Mouse (Mus musculus) hindbrain, embryonic 10.5 days (tissue): Measurements from ENCODE around the gene Ppp3ca. TPM values are rescaled to one million over a fixed set of nuclear protein-coding genes. Genes with fewer than 3 reads are reported as not detected.

Source experiments
- DNase-seq: peaks from one replicate; pipeline ENCODE4 v3.0.0-alpha.2; 2017; ENCODE audit warnings: low spot score
- H3K27ac ChIP-seq: fragments of 300-500 bp; sonication (generic); 2 replicates; pipeline ENCODE4 v1.5.1; 2016; ENCODE audit warnings: mild to moderate bottlenecking, moderate library complexity
- H3K27me3 ChIP-seq: fragments of 300-500 bp; sonication (generic); 2 replicates; pipeline ENCODE4 v1.6.1; 2016; ENCODE audit warnings: mild to moderate bottlenecking; ENCODE audit not compliant: poor library complexity, insufficient read depth, severe bottlenecking
- H3K36me3 ChIP-seq: fragments of 300-500 bp; sonication (generic); 2 replicates; pipeline ENCODE4 v1.6.1; 2016; ENCODE audit warnings: mild to moderate bottlenecking, moderate library complexity
- H3K4me1 ChIP-seq: fragments of 300-500 bp; sonication (generic); replicated peaks from 2 replicates; pipeline ENCODE4 v1.6.1; 2016; ENCODE audit warnings: mild to moderate bottlenecking
- H3K4me3 ChIP-seq: fragments of 300-500 bp; sonication (generic); 2 replicates; pipeline ENCODE4 v1.5.1; 2016; ENCODE audit warnings: mild to moderate bottlenecking, moderate library complexity
- H3K9me3 ChIP-seq: fragments of 300-500 bp; sonication (generic); 2 replicates; pipeline ENCODE4 v1.6.1; 2016; ENCODE audit warnings: mild to moderate bottlenecking, moderate library complexity
- WGBS: fragments of 180-500 bp; shearing (Covaris S2); methylation state at CpG from one replicate; pipeline ENCODE4 v1.1.7; 2016; 5-methylcytosine and 5-hydroxymethylcytosine counted together
- polyA plus RNA-seq: library from polyadenylated mRNA; unstranded; fragments of >200 nt; fragmentation: Nextera tagmentation; extraction: Ambion mirVana; gene quantifications from 2 replicates; pipeline ENCODE4 v1.2.1, GENCODE M21; 2016

Ppp3ca gene
- polyA plus RNA-seq, 1 experiment from 2014 or later, result 44.0 TPM

- Histone ChIP-seq H3K27ac (no peak overlapping the region), H3K36me3 (peaks cover 4% of the 10 kb centered on the region; the same call in 1 of the 2 replicates), H3K4me1 (0 out of 2 replicates have a peak, but pooled peaks cover 5% of the 10 kb centered on the region), H3K9me3 (no peaks in the 10 kb centered on the region), H3K27me3 (no peaks in the 10 kb centered on the region), H3K4me3 (no peak overlapping the region)
- no peak for DNase-seq
- WGBS, result 95% methylated on average over 6 of the region's 6 CpGs
These were observed 231.1 kb downstream of the Ppp3ca start for GRCm38 (mm10) chr3:136900986-136901385.

GRCm38 (mm10) chr3:136902776-136903175 is 232.9 kb downstream of the Ppp3ca start:
- Histone ChIP-seq H3K27me3 (no peaks in the 10 kb centered on the region), H3K27ac (no peak overlapping the region), H3K4me3 (no peak overlapping the region), H3K4me1 (0 out of 2 replicates have a peak, but pooled peaks cover 5% of the 10 kb centered on the region), H3K36me3 (0 out of 2 replicates have a peak, but pooled peaks cover 2% of the 10 kb centered on the region), H3K9me3 (no peaks in the 10 kb centered on the region)
- DNase-seq, result no peak
- 96% methylated on average over 18 of the region's 18 CpGs for WGBS

GRCm38 (mm10) chr3:136905577-136905976 is 235.7 kb downstream of the Ppp3ca start:
- Histone ChIP-seq H3K36me3 (0 out of 2 replicates have a peak, but pooled peaks cover 3% of the 10 kb centered on the region), H3K4me3 (no peak overlapping the region), H3K27me3 (no peaks in the 10 kb centered on the region), H3K9me3 (no peaks in the 10 kb centered on the region), H3K4me1 (0 out of 2 replicates have a peak, but pooled peaks cover 3% of the 10 kb centered on the region), H3K27ac (no peak overlapping the region)
- 73% methylated on average over 1 of the region's 1 CpGs for WGBS
- no peak for DNase-seq

GRCm38 (mm10) chr3:136909534-136909933 is 239.6 kb downstream of the Ppp3ca start:
- Histone ChIP-seq H3K9me3 (no peaks in the 10 kb centered on the region), H3K4me3 (no peak overlapping the region), H3K36me3 (0 out of 2 replicates have a peak, but pooled peaks cover 3% of the 10 kb centered on the region), H3K4me1 (peaks cover 8% of the 10 kb centered on the region; the same call in 1 of the 2 replicates), H3K27me3 (no peaks in the 10 kb centered on the region), H3K27ac (no peak overlapping the region)
- 50% methylated on average over 3 of the region's 3 CpGs for WGBS
- DNase-seq, result no peak

GRCm38 (mm10) chr3:136911276-136911675 is 241.4 kb downstream of the Ppp3ca start:
- 82% methylated on average over 8 of the region's 8 CpGs for WGBS
- no peak overlapping the region for H3K4me3 ChIP-seq

GRCm38 (mm10) chr3:136917080-136917479 is 247.2 kb downstream of the Ppp3ca start:
- no peaks in the 10 kb centered on the region for H3K27me3 ChIP-seq
- no peak for DNase-seq
- H3K9me3 ChIP-seq, result no peaks in the 10 kb centered on the region
- no peak overlapping the region for H3K4me3 ChIP-seq
- no peaks in the 10 kb centered on the region for H3K4me1 ChIP-seq
- WGBS, result 90% methylated on average over 7 of the region's 7 CpGs
- H3K27ac ChIP-seq, result no peak overlapping the region
- no peaks in the 10 kb centered on the region for H3K36me3 ChIP-seq

More at GRCm38 (mm10) chr3:136911276-136911675, 241.4 kb downstream of the Ppp3ca start:
- DNase-seq, result no peak
- Histone ChIP-seq H3K36me3 (0 out of 2 replicates have a peak, but pooled peaks cover 3% of the 10 kb centered on the region), H3K27ac (no peak overlapping the region), H3K9me3 (no peaks in the 10 kb centered on the region), H3K4me1 (peaks cover 8% of the 10 kb centered on the region; the same call in 1 of the 2 replicates), H3K27me3 (no peaks in the 10 kb centered on the region)

GRCm38 (mm10) chr3:136933071-136933470 is 263.1 kb downstream of the Ppp3ca start:
- DNase-seq, result no peak
- Histone ChIP-seq H3K4me1 (no peaks in the 10 kb centered on the region), H3K4me3 (no peak overlapping the region), H3K27ac (no peak overlapping the region), H3K27me3 (no peaks in the 10 kb centered on the region), H3K36me3 (peaks cover 13% of the 10 kb centered on the region), H3K9me3 (no peaks in the 10 kb centered on the region)

GRCm38 (mm10) chr3:136940733-136941601 is 271.0 kb downstream of the Ppp3ca start:
- Histone ChIP-seq H3K27me3 (no peaks in the 10 kb centered on the region), H3K9me3 (no peaks in the 10 kb centered on the region), H3K36me3 (no peaks in the 10 kb centered on the region), H3K27ac (no peak overlapping the region), H3K4me3 (no peak overlapping the region), H3K4me1 (no peaks in the 10 kb centered on the region)
- DNase-seq, result no peak
- WGBS, result 82% methylated on average over 7 of the region's 7 CpGs

- WGBS, result 94% methylated on average over 3 of the region's 3 CpGs
These were observed 271.6 kb downstream of the Ppp3ca start for GRCm38 (mm10) chr3:136941602-136941926.

GRCm38 (mm10) chr3:136945550-136945949 is 275.6 kb downstream of the Ppp3ca start:
- Histone ChIP-seq H3K9me3 (no peaks in the 10 kb centered on the region), H3K27me3 (no peaks in the 10 kb centered on the region), H3K27ac (no peak overlapping the region), H3K4me1 (no peaks in the 10 kb centered on the region), H3K4me3 (no peak overlapping the region), H3K36me3 (no peaks in the 10 kb centered on the region)
- WGBS, result 87% methylated on average over 4 of the region's 4 CpGs
- DNase-seq, result no peak

More at GRCm38 (mm10) chr3:136941602-136941926, 271.6 kb downstream of the Ppp3ca start:
- Histone ChIP-seq H3K36me3 (no peaks in the 10 kb centered on the region), H3K4me1 (no peaks in the 10 kb centered on the region), H3K27ac (no peak overlapping the region), H3K9me3 (no peaks in the 10 kb centered on the region), H3K4me3 (no peak overlapping the region), H3K27me3 (no peaks in the 10 kb centered on the region)
- no peak for DNase-seq

GRCm38 (mm10) chr3:136946662-136947061 is 276.7 kb downstream of the Ppp3ca start:
- WGBS, result 86% methylated on average over 2 of the region's 2 CpGs
- Histone ChIP-seq H3K4me1 (no peaks in the 10 kb centered on the region), H3K27me3 (no peaks in the 10 kb centered on the region), H3K27ac (no peak overlapping the region), H3K36me3 (no peaks in the 10 kb centered on the region), H3K9me3 (no peaks in the 10 kb centered on the region), H3K4me3 (no peak overlapping the region)
- DNase-seq, result no peak

- Histone ChIP-seq H3K4me1 (no peaks in the 10 kb centered on the region), H3K36me3 (no peaks in the 10 kb centered on the region), H3K27ac (no peak overlapping the region), H3K27me3 (no peaks in the 10 kb centered on the region), H3K9me3 (no peaks in the 10 kb centered on the region), H3K4me3 (no peak overlapping the region)
- whole genome bisulfite sequencing, result 89% methylated on average over 4 of the region's 4 CpGs
- no peak for DNase-seq
These were observed 278.2 kb downstream of the Ppp3ca start for GRCm38 (mm10) chr3:136948142-136948541.

- DNase-seq, result no peak
- Histone ChIP-seq H3K36me3 (no peaks in the 10 kb centered on the region), H3K27ac (no peak overlapping the region), H3K4me3 (no peak overlapping the region), H3K27me3 (no peaks in the 10 kb centered on the region), H3K9me3 (no peaks in the 10 kb centered on the region), H3K4me1 (no peaks in the 10 kb centered on the region)
- WGBS, result 82% methylated on average over 1 of the region's 1 CpGs
These were observed 281.9 kb downstream of the Ppp3ca start for GRCm38 (mm10) chr3:136951792-136952191.
